Mouse (Mus musculus) lung, postnatal 0 days (tissue): ENCODE results near the gene Cdc42bpa. TPM values are rescaled to one million over a fixed set of nuclear protein-coding genes. Genes with fewer than 3 reads are reported as not detected.

Source experiments
- ATAC-seq: fragments of 200-750 bp; cut with Nextera tagmentation; 2 replicates; pipeline ENCODE4 v1.8.0; 2017; ENCODE audit warnings: moderate library complexity
- DNase-seq: peaks from one replicate; pipeline ENCODE4 v3.0.0-alpha.2; 2016; ENCODE audit warnings: low spot score
- H3K27ac ChIP-seq: fragments of 300-500 bp; sonication (generic); 2 replicates; pipeline ENCODE4 v1.5.1; 2014; ENCODE audit warnings: antibody characterized with exemption, mild to moderate bottlenecking, low read length, mixed read lengths
- H3K27me3 ChIP-seq: fragments of 300-500 bp; sonication (generic); replicated peaks from 2 replicates; pipeline ENCODE4 v1.6.1; 2014; ENCODE audit warnings: low read length, mixed read lengths; ENCODE audit not compliant: insufficient read depth
- H3K36me3 ChIP-seq: fragments of 300-500 bp; sonication (generic); 2 replicates; pipeline ENCODE4 v1.6.1; 2014; ENCODE audit warnings: low read length, mixed read lengths; ENCODE audit not compliant: insufficient read depth
- H3K4me1 ChIP-seq: fragments of 300-500 bp; sonication (generic); 2 replicates; pipeline ENCODE4 v1.6.1; 2014; ENCODE audit warnings: antibody characterized with exemption, low read depth, low read length, mixed read lengths; ENCODE audit not compliant: insufficient read depth
- H3K4me2 ChIP-seq: fragments of 300-500 bp; sonication (generic); replicated peaks from 2 replicates; pipeline ENCODE4 v1.6.1; 2014; ENCODE audit warnings: low read depth, mild to moderate bottlenecking, low read length, moderate library complexity, mixed read lengths
- H3K4me3 ChIP-seq: fragments of 300-500 bp; sonication (generic); 2 replicates; pipeline ENCODE4 v1.5.1; 2014; ENCODE audit warnings: low read depth, low read length
- H3K9ac ChIP-seq: fragments of 300-500 bp; sonication (generic); replicated peaks from 2 replicates; pipeline ENCODE4 v1.6.1; 2014; ENCODE audit warnings: low read depth, mild to moderate bottlenecking
- H3K9me3 ChIP-seq: fragments of 300-500 bp; sonication (generic); 2 replicates; pipeline ENCODE4 v1.6.1; 2016; ENCODE audit warnings: low read length, mixed read lengths
- CTCF ChIP-seq: IDR thresholded peaks from 2 replicates; pipeline ENCODE4 v1.5.1; 2016; ENCODE audit warnings: antibody characterized with exemption, mild to moderate bottlenecking
- EP300 ChIP-seq: IDR thresholded peaks from 2 replicates; pipeline ENCODE4 v1.6.1; 2016; ENCODE audit warnings: antibody characterized with exemption, mild to moderate bottlenecking, control low read depth
- WGBS: fragments of 180-500 bp; shearing (Covaris S2); extraction: QIAGEN DNeasy Blood & Tissue Kit; methylation state at CpG from one replicate; pipeline ENCODE4 v1.1.7; 2014; 5-methylcytosine and 5-hydroxymethylcytosine counted together
- polyA plus RNA-seq: library from polyadenylated mRNA; unstranded; fragments of >200 nt; fragmentation: Nextera tagmentation; extraction: Ambion mirVana; gene quantifications from 2 replicates; pipeline ENCODE4 v1.2.1, GENCODE M21; 2015

Gene Cdc42bpa
- polyA plus RNA-seq, 1 experiment from 2014 or later = 17.9 TPM

GRCm38 (mm10) chr1:180210781-180211271 lies 250.6 kb downstream of the Cdc42bpa start:
- ATAC-seq (no peak), DNase-seq (no peak)
- no peak overlapping the region for H3K4me3 ChIP-seq
- no peaks in the 10 kb centered on the region for H3K4me1 ChIP-seq
- TF ChIP-seq CTCF (no peak), EP300 (no peak)
- H3K27me3 ChIP-seq = no peaks in the 10 kb centered on the region
- WGBS = 78% methylated on average over 9 of the region's 9 CpGs
- H3K9ac ChIP-seq = no peak overlapping the region
- no peaks in the 10 kb centered on the region for H3K36me3 ChIP-seq
- no peak overlapping the region for H3K4me2 ChIP-seq
- no peak overlapping the region for H3K27ac ChIP-seq
- no peaks in the 10 kb centered on the region for H3K9me3 ChIP-seq

- H3K9ac ChIP-seq = no peak overlapping the region
- ATAC-seq = no peak
- H3K4me3 ChIP-seq = no peak overlapping the region
- no peaks in the 10 kb centered on the region for H3K4me1 ChIP-seq
- H3K36me3 ChIP-seq = no peaks in the 10 kb centered on the region
- no peak overlapping the region for H3K4me2 ChIP-seq
- TF ChIP-seq CTCF (no peak), EP300 (no peak)
- DNase-seq = no peak
- WGBS = 59% methylated on average over 5 of the region's 5 CpGs
- no peak overlapping the region for H3K27ac ChIP-seq
- H3K9me3 ChIP-seq = no peaks in the 10 kb centered on the region
- H3K27me3 ChIP-seq = no peaks in the 10 kb centered on the region
Measured at GRCm38 (mm10) chr1:180212911-180213310, 252.6 kb downstream of the Cdc42bpa start.

- Histone ChIP-seq H3K36me3 (no peaks in the 10 kb centered on the region), H3K4me2 (no peak overlapping the region), H3K4me1 (no peaks in the 10 kb centered on the region), H3K9ac (no peak overlapping the region), H3K27me3 (no peaks in the 10 kb centered on the region), H3K4me3 (no peak overlapping the region), H3K9me3 (no peaks in the 10 kb centered on the region), H3K27ac (no peak overlapping the region)
- ATAC-seq (peak; percentile 87), DNase-seq (peak; percentile 87)
- TF ChIP-seq EP300 (no peak), CTCF (peak; percentile 98)
- 18% methylated on average over 4 of the region's 4 CpGs for WGBS
Measured at GRCm38 (mm10) chr1:180215044-180215443, 254.8 kb downstream of the Cdc42bpa start.

Other genes starting within 250 kb of the Cdc42bpa start
- gene Kif28, start 215.2 kb upstream of the Cdc42bpa start, polyA plus RNA-seq = not detected in 2 replicates
- gene Gm10518, start 157.1 kb upstream of the Cdc42bpa start, polyA plus RNA-seq = not detected in 2 replicates
- 9.4 and 12.7 TPM in 2 replicates for gene Ahctf1, start 156.8 kb upstream of the Cdc42bpa start, polyA plus RNA-seq
- 16.4 and 18.6 TPM in 2 replicates for gene Coq8a, start 239.1 kb downstream of the Cdc42bpa start, polyA plus RNA-seq